Mouse (Mus musculus) CH12.LX (cell line): ENCODE measurements at regions not wholly inside any gene's neighbourhood (a gene's known extent, or its start where the extent isn't known, plus 50 kb on each side); places are given as distances from the start of the nearest gene placed in this dataset.

Experiments
- DNase-seq: peaks from one replicate; pipeline ENCODE4 v3.0.0-alpha.2; 2013; ENCODE audit errors: extremely low read depth
- H3K27ac ChIP-seq: 2 replicates; pipeline ENCODE4 v1.5.1; 2012; ENCODE audit warnings: low read depth, mild to moderate bottlenecking, control low read depth, moderate library complexity; ENCODE audit not compliant: insufficient read depth
- H3K27me3 ChIP-seq: replicated peaks from 2 replicates; pipeline ENCODE3; 2012; ENCODE audit warnings: inconsistent platforms
- H3K36me3 ChIP-seq, 2 experiments: replicated peaks in 1 of 2; 2 replicates each; pipeline versions ENCODE3 to v1.6.1; 2012; ENCODE audit warnings: inconsistent platforms in 1 of 2, low read length in 1 of 2, mild to moderate bottlenecking in 1 of 2, mixed read lengths in 1 of 2, moderate library complexity in 1 of 2; ENCODE audit not compliant: control insufficient read depth in 1 of 2, insufficient read depth in 1 of 2
- H3K4me1 ChIP-seq, 2 experiments: 2 replicates each; pipeline ENCODE4 v1.6.1; 2012; ENCODE audit warnings: inconsistent platforms in 1 of 2, moderate library complexity in 1 of 2; ENCODE audit not compliant: insufficient read depth in 2 of 2, control insufficient read depth in 1 of 2
- H3K4me2 ChIP-seq: 2 replicates; pipeline ENCODE4 v1.6.1; 2012; ENCODE audit warnings: low read depth, mild to moderate bottlenecking, control low read depth; ENCODE audit not compliant: poor library complexity, insufficient read depth, severe bottlenecking
- H3K4me3 ChIP-seq, 3 experiments: fragments of 150-350 bp in 1 of 3; sonication (generic) in 1 of 3; replicated peaks in 1 of 3; 2 replicates each; pipeline versions ENCODE3 to v1.5.1; 2011 to 2012; ENCODE audit warnings: low read depth in 2 of 3, low read length in 2 of 3, mild to moderate bottlenecking in 2 of 3, moderate library complexity in 2 of 3, control low read depth in 1 of 3, improper control_type of control experiment in 1 of 3, inconsistent platforms in 1 of 3, mixed read lengths in 1 of 3; ENCODE audit not compliant: poor library complexity in 1 of 3
- H3K79me2 ChIP-seq: replicated peaks from 2 replicates; pipeline ENCODE4 v1.6.1; 2012; ENCODE audit warnings: mild to moderate bottlenecking, moderate library complexity; ENCODE audit not compliant: control insufficient read depth, poor library complexity, insufficient read depth, severe bottlenecking; ENCODE audit errors: extremely low read depth
- H3K9ac ChIP-seq: 2 replicates; pipeline ENCODE4 v1.6.1; 2012; ENCODE audit warnings: low read depth, mild to moderate bottlenecking, control low read depth, moderate library complexity; ENCODE audit not compliant: insufficient read depth
- H3K9me3 ChIP-seq: replicated peaks from 2 replicates; pipeline ENCODE3; 2012; ENCODE audit warnings: low read length, inconsistent platforms, mixed read lengths
- CHD1 ChIP-seq: IDR thresholded peaks from 2 replicates; pipeline ENCODE4 v1.6.1; 2012; ENCODE audit warnings: low read depth, low read length, improper control_type of control experiment, inconsistent platforms
- ELF1 ChIP-seq: IDR thresholded peaks from 2 replicates; pipeline ENCODE4 v1.6.1; 2014; ENCODE audit warnings: low read depth, mild to moderate bottlenecking, inconsistent platforms, low read length, improper control_type of control experiment
- ETS1 ChIP-seq: conservative IDR thresholded peaks from 2 replicates; pipeline ENCODE4 v1.6.1; 2012; ENCODE audit warnings: low read depth, mild to moderate bottlenecking, inconsistent platforms, low read length, improper control_type of control experiment, moderate library complexity
- GABPA ChIP-seq: IDR thresholded peaks from 2 replicates; pipeline ENCODE4 v1.6.1; 2012; ENCODE audit warnings: low read depth, low read length, improper control_type of control experiment, inconsistent platforms; ENCODE audit not compliant: insufficient replicate concordance
- HCFC1 ChIP-seq: IDR thresholded peaks from 2 replicates; pipeline ENCODE4 v1.6.1; 2012; ENCODE audit warnings: low read depth, mild to moderate bottlenecking, inconsistent platforms, low read length, improper control_type of control experiment
- JUN ChIP-seq: IDR thresholded peaks from 2 replicates; pipeline ENCODE4 v1.6.1; 2011; ENCODE audit warnings: low read depth, mild to moderate bottlenecking, low read length, improper control_type of control experiment, moderate library complexity; ENCODE audit not compliant: insufficient read depth
- MEF2A ChIP-seq: IDR thresholded peaks from 2 replicates; pipeline ENCODE4 v1.6.1; 2014; ENCODE audit warnings: low read depth, mild to moderate bottlenecking, inconsistent platforms, low read length, improper control_type of control experiment, borderline replicate concordance
- MXI1 ChIP-seq: IDR thresholded peaks from 2 replicates; pipeline ENCODE4 v1.6.1; 2011; ENCODE audit warnings: mild to moderate bottlenecking, low read depth, low read length, improper control_type of control experiment
- NRF1 ChIP-seq: IDR thresholded peaks from 2 replicates; pipeline ENCODE4 v1.6.1; 2014; ENCODE audit warnings: low read depth, mild to moderate bottlenecking, inconsistent platforms, low read length, improper control_type of control experiment, moderate library complexity
- POLR2A ChIP-seq: IDR thresholded peaks from 2 replicates; pipeline ENCODE4 v1.6.1; 2011; ENCODE audit warnings: low read depth, mild to moderate bottlenecking, improper control_type of control experiment, low read length
- POLR2AphosphoS2 ChIP-seq: IDR thresholded peaks from 2 replicates; pipeline ENCODE4 v1.6.1; 2011; ENCODE audit warnings: low read depth, low read length, improper control_type of control experiment
- SMC3 ChIP-seq: IDR thresholded peaks from 2 replicates; pipeline ENCODE4 v1.6.1; 2011; ENCODE audit warnings: low read depth, low read length, improper control_type of control experiment
- UBTF ChIP-seq: IDR thresholded peaks from 2 replicates; pipeline ENCODE4 v1.6.1; 2012; ENCODE audit warnings: low read depth, mild to moderate bottlenecking, inconsistent platforms, low read length, improper control_type of control experiment, moderate library complexity
- USF2 ChIP-seq: conservative IDR thresholded peaks from 2 replicates; pipeline ENCODE4 v1.6.1; 2011; ENCODE audit warnings: low read depth, low read length, improper control_type of control experiment
- ZC3H11A ChIP-seq: IDR thresholded peaks from 2 replicates; pipeline ENCODE4 v1.6.1; 2012; ENCODE audit warnings: low read depth, mild to moderate bottlenecking, inconsistent platforms, low read length, improper control_type of control experiment
- ZNF384 ChIP-seq: IDR thresholded peaks from 2 replicates; pipeline ENCODE4 v1.6.1; 2012; ENCODE audit warnings: low read depth, low read length, improper control_type of control experiment, inconsistent platforms
- dilution Hi-C: fragments of 300-500 bp; cut with MboI; formaldehyde crosslinking; loops from 2 replicates; pipeline ENCODE4 v1.14.3; 2020; ENCODE audit warnings: low sequenced_read_pairs; ENCODE audit not compliant: extremely low pct_unique_long_range_greater_than_20kb, extremely low pct_ligation_motif_present
- in situ Hi-C: fragments of 300-500 bp; cut with MboI; formaldehyde crosslinking; loops from 3 replicates; pipeline ENCODE4 v1.14.3; 2019; ENCODE audit warnings: low sequenced_read_pairs, low pct_ligation_motif_present, low pct_unique_long_range_greater_than_20kb, mixed read lengths

- in situ Hi-C loops (no loop called here), dilution Hi-C loops (no loop called here)
- Histone ChIP-seq H3K9me3 (peaks cover 5% of the 10 kb centered on the region), H3K27me3 (peaks cover 77% of the 10 kb centered on the region), H3K27ac (no peak overlapping the region), H3K4me3 (no peak overlapping the region), H3K4me2 (no peak overlapping the region), H3K9ac (no peak overlapping the region)
- no peak for DNase-seq
- TF ChIP-seq NRF1 (no peak), GABPA (no peak), UBTF (no peak), SMC3 (no peak)
- TF ChIP-seq, all 38 proteins: peak for 0
- no peaks in the 10 kb centered on the region for H3K4me1 ChIP-seq
- H3K79me2 ChIP-seq: no peaks in the 10 kb centered on the region
- no peaks in the 10 kb centered on the region for H3K36me3 ChIP-seq
Measured at GRCm38 (mm10) chr2:174195651-174196050, 85.5 kb downstream of the Npepl1 start.

- no peak for DNase-seq
- peaks cover under 1% of the 10 kb centered on the region for H3K9me3 ChIP-seq
- no peak overlapping the region for H3K4me3 ChIP-seq
- in situ Hi-C loops: no loop called here
- dilution Hi-C loops: no loop called here
- H3K27me3 ChIP-seq: peaks cover 76% of the 10 kb centered on the region
- H3K9ac ChIP-seq: no peak overlapping the region
- TF ChIP-seq USF2: no peak
- no peak for TF ChIP-seq JUN
- TF ChIP-seq HCFC1: no peak
- TF ChIP-seq ELF1: no peak
- no peak for TF ChIP-seq MXI1
- no peak for TF ChIP-seq POLR2AphosphoS2
- TF ChIP-seq ZC3H11A: no peak
- no peak for TF ChIP-seq CHD1
- TF ChIP-seq MEF2A: no peak
- no peak for TF ChIP-seq ETS1
- TF ChIP-seq ZNF384: no peak
- no peak for TF ChIP-seq POLR2A
- no peak overlapping the region for H3K4me2 ChIP-seq
- H3K4me1 ChIP-seq: no peaks in the 10 kb centered on the region
- H3K36me3 ChIP-seq: no peaks in the 10 kb centered on the region
- no peaks in the 10 kb centered on the region for H3K79me2 ChIP-seq
- H3K27ac ChIP-seq: no peak overlapping the region
Measured at GRCm38 (mm10) chr2:174196696-174197215, 86.6 kb downstream of the Npepl1 start.
